Mouse (Mus musculus) urinary bladder, adult 2 months (tissue): ENCODE measurements around the gene Thap4. TPM values are rescaled to one million over a fixed set of nuclear protein-coding genes. Genes with fewer than 3 reads are reported as not detected.

Experiments
- polyA plus RNA-seq: library from polyadenylated mRNA; depleted of rRNA; stranded (reverse); fragments of >200 nt; gene quantifications from 2 replicates; pipeline ENCODE4 v1.2.3, GENCODE M21; 2012; rRNA removed

The Thap4 gene
- polyA plus RNA-seq, 1 experiment, result 39.9 TPM

Other genes with a start within 250 kb of the Thap4 start
- 4.9 and 5.3 TPM in 2 replicates for gene Farp2, start 242.8 kb downstream of the Thap4 start, polyA plus RNA-seq
- gene Stk25, start 96.2 kb downstream of the Thap4 start, polyA plus RNA-seq, result 141 and 169 TPM in 2 replicates
- 51.8 and 52.5 TPM in 2 replicates for gene Bok, start 69.2 kb downstream of the Thap4 start, polyA plus RNA-seq
- 49.8 and 52.4 TPM in 2 replicates for gene Atg4b, start 3.4 kb downstream of the Thap4 start, polyA plus RNA-seq
- gene Dtymk, start 47.1 kb upstream of the Thap4 start, polyA plus RNA-seq, result 79.3 and 111 TPM in 2 replicates
- 12.4 and 14.2 TPM in 2 replicates for gene Ing5, start 49.1 kb upstream of the Thap4 start, polyA plus RNA-seq
- gene D2hgdh, start 70.0 kb upstream of the Thap4 start, polyA plus RNA-seq, result 20.8 and 23.3 TPM in 2 replicates
- 0.16 and 0.32 TPM in 2 replicates for gene Gal3st2, start 106.4 kb upstream of the Thap4 start, polyA plus RNA-seq
- 0.06 TPM in 1 of 2 replicates, not detected in the other for gene Gal3st2b, start 163.4 kb upstream of the Thap4 start, polyA plus RNA-seq
- not detected in 2 replicates for gene Gal3st2c, start 235.6 kb upstream of the Thap4 start, polyA plus RNA-seq